Mouse (Mus musculus) E14TG2a.4 (cell line): ENCODE results near the gene Pias4.

ENCODE experiments used
- CTCF ChIP-seq: conservative IDR thresholded peaks from 2 replicates; pipeline ENCODE4 v1.5.1; 2014; ENCODE audit warnings: low read length
- NANOG ChIP-seq: IDR thresholded peaks from 2 replicates; pipeline ENCODE4 v1.6.1; 2014; ENCODE audit warnings: borderline replicate concordance, low read length, mixed read lengths

GRCm38 (mm10) chr10:81178927-81179326 lies 11.2 kb upstream of the Pias4 start:
- no peak for TF ChIP-seq CTCF
- TF ChIP-seq NANOG: no peak
